Mouse (Mus musculus): Measurements from ENCODE around the gene Drosha.

GRCm38 (mm10) chr15:12877934-12878333 lies 53.3 kb downstream of the Drosha start:
- TF ChIP-seq CTCF (IDR thresholded peaks at IDR 0.05; ENCODE audit: extremely low read depth, insufficient read depth, low read length) (no peak), POLR2A (IDR thresholded peaks at IDR 0.05; ENCODE audit: extremely low read depth, insufficient read depth, low read length) (no peak)

All from cortical plate, adult 2 months (tissue).